Mouse (Mus musculus) CH12.LX (cell line): ENCODE data around the gene 4930562C15Rik. TPM values are rescaled to one million over a fixed set of nuclear protein-coding genes. Genes with fewer than 3 reads are reported as not detected.

Source experiments
- DNase-seq: peaks from one replicate; pipeline ENCODE4 v3.0.0-alpha.2; 2013; ENCODE audit errors: extremely low read depth
- H3K27ac ChIP-seq: 2 replicates; pipeline ENCODE4 v1.5.1; 2012; ENCODE audit warnings: low read depth, mild to moderate bottlenecking, control low read depth, moderate library complexity; ENCODE audit not compliant: insufficient read depth
- H3K27me3 ChIP-seq: replicated peaks from 2 replicates; pipeline ENCODE3; 2012; ENCODE audit warnings: inconsistent platforms
- H3K36me3 ChIP-seq, 2 experiments: replicated peaks in 1 of 2; 2 replicates each; pipeline versions ENCODE3 to v1.6.1; 2012; ENCODE audit warnings: inconsistent platforms in 1 of 2, low read length in 1 of 2, mild to moderate bottlenecking in 1 of 2, mixed read lengths in 1 of 2, moderate library complexity in 1 of 2; ENCODE audit not compliant: control insufficient read depth in 1 of 2, insufficient read depth in 1 of 2
- H3K4me1 ChIP-seq, 2 experiments: 2 replicates each; pipeline ENCODE4 v1.6.1; 2012; ENCODE audit warnings: inconsistent platforms in 1 of 2, moderate library complexity in 1 of 2; ENCODE audit not compliant: insufficient read depth in 2 of 2, control insufficient read depth in 1 of 2
- H3K4me2 ChIP-seq: 2 replicates; pipeline ENCODE4 v1.6.1; 2012; ENCODE audit warnings: low read depth, mild to moderate bottlenecking, control low read depth; ENCODE audit not compliant: poor library complexity, insufficient read depth, severe bottlenecking
- H3K4me3 ChIP-seq, 3 experiments: fragments of 150-350 bp in 1 of 3; sonication (generic) in 1 of 3; replicated peaks in 1 of 3; 2 replicates each; pipeline versions ENCODE3 to v1.5.1; 2011 to 2012; ENCODE audit warnings: low read depth in 2 of 3, low read length in 2 of 3, mild to moderate bottlenecking in 2 of 3, moderate library complexity in 2 of 3, control low read depth in 1 of 3, improper control_type of control experiment in 1 of 3, inconsistent platforms in 1 of 3, mixed read lengths in 1 of 3; ENCODE audit not compliant: poor library complexity in 1 of 3
- H3K79me2 ChIP-seq: replicated peaks from 2 replicates; pipeline ENCODE4 v1.6.1; 2012; ENCODE audit warnings: mild to moderate bottlenecking, moderate library complexity; ENCODE audit not compliant: control insufficient read depth, poor library complexity, insufficient read depth, severe bottlenecking; ENCODE audit errors: extremely low read depth
- H3K9ac ChIP-seq: 2 replicates; pipeline ENCODE4 v1.6.1; 2012; ENCODE audit warnings: low read depth, mild to moderate bottlenecking, control low read depth, moderate library complexity; ENCODE audit not compliant: insufficient read depth
- H3K9me3 ChIP-seq: replicated peaks from 2 replicates; pipeline ENCODE3; 2012; ENCODE audit warnings: low read length, inconsistent platforms, mixed read lengths
- BHLHE40 ChIP-seq: IDR thresholded peaks from 2 replicates; pipeline ENCODE4 v1.6.1; 2011; ENCODE audit warnings: mild to moderate bottlenecking, low read depth, low read length, improper control_type of control experiment
- CHD1 ChIP-seq: IDR thresholded peaks from 2 replicates; pipeline ENCODE4 v1.6.1; 2012; ENCODE audit warnings: low read depth, low read length, improper control_type of control experiment, inconsistent platforms
- CHD2 ChIP-seq: IDR thresholded peaks from 2 replicates; pipeline ENCODE4 v1.6.1; 2011; ENCODE audit warnings: low read length, improper control_type of control experiment
- CTCF ChIP-seq, 2 experiments: IDR thresholded peaks in 1 of 2; conservative IDR thresholded peaks in 1 of 2; 2 replicates each; pipeline ENCODE4 v1.5.1; 2011 to 2012; ENCODE audit warnings: low read depth in 2 of 2, low read length in 2 of 2, improper control_type of control experiment in 1 of 2, inconsistent platforms in 1 of 2, mild to moderate bottlenecking in 1 of 2, moderate library complexity in 1 of 2
- E2F4 ChIP-seq: IDR thresholded peaks from 2 replicates; pipeline ENCODE4 v1.6.1; 2011; ENCODE audit warnings: low read depth, low read length, improper control_type of control experiment; ENCODE audit not compliant: insufficient replicate concordance
- ELF1 ChIP-seq: IDR thresholded peaks from 2 replicates; pipeline ENCODE4 v1.6.1; 2014; ENCODE audit warnings: low read depth, mild to moderate bottlenecking, inconsistent platforms, low read length, improper control_type of control experiment
- EP300 ChIP-seq: IDR thresholded peaks from 2 replicates; pipeline ENCODE4 v1.6.1; 2011; ENCODE audit warnings: low read length, improper control_type of control experiment
- ETS1 ChIP-seq: conservative IDR thresholded peaks from 2 replicates; pipeline ENCODE4 v1.6.1; 2012; ENCODE audit warnings: low read depth, mild to moderate bottlenecking, inconsistent platforms, low read length, improper control_type of control experiment, moderate library complexity
- GABPA ChIP-seq: IDR thresholded peaks from 2 replicates; pipeline ENCODE4 v1.6.1; 2012; ENCODE audit warnings: low read depth, low read length, improper control_type of control experiment, inconsistent platforms; ENCODE audit not compliant: insufficient replicate concordance
- HCFC1 ChIP-seq: IDR thresholded peaks from 2 replicates; pipeline ENCODE4 v1.6.1; 2012; ENCODE audit warnings: low read depth, mild to moderate bottlenecking, inconsistent platforms, low read length, improper control_type of control experiment
- IRF4 ChIP-seq: IDR thresholded peaks from 2 replicates; pipeline ENCODE4 v1.6.1; 2014; ENCODE audit warnings: low read depth, mild to moderate bottlenecking, inconsistent platforms, low read length, improper control_type of control experiment
- JUN ChIP-seq: IDR thresholded peaks from 2 replicates; pipeline ENCODE4 v1.6.1; 2011; ENCODE audit warnings: low read depth, mild to moderate bottlenecking, low read length, improper control_type of control experiment, moderate library complexity; ENCODE audit not compliant: insufficient read depth
- JUND ChIP-seq: conservative IDR thresholded peaks from 2 replicates; pipeline ENCODE4 v1.6.1; 2011; ENCODE audit warnings: low read depth, low read length, improper control_type of control experiment
- KAT2A ChIP-seq: IDR thresholded peaks from 2 replicates; pipeline ENCODE4 v1.6.1; 2012; ENCODE audit warnings: low read length, improper control_type of control experiment, inconsistent platforms; ENCODE audit not compliant: insufficient replicate concordance
- MAFK ChIP-seq: IDR thresholded peaks from 2 replicates; pipeline ENCODE4 v1.6.1; 2011; ENCODE audit warnings: low read length, improper control_type of control experiment; ENCODE audit not compliant: insufficient replicate concordance
- MAX ChIP-seq: IDR thresholded peaks from 2 replicates; pipeline ENCODE4 v1.6.1; 2011; ENCODE audit warnings: low read length, improper control_type of control experiment
- MAZ ChIP-seq: IDR thresholded peaks from 2 replicates; pipeline ENCODE4 v1.6.1; 2012; ENCODE audit warnings: low read depth, mild to moderate bottlenecking, inconsistent platforms, low read length, improper control_type of control experiment, moderate library complexity
- MEF2A ChIP-seq: IDR thresholded peaks from 2 replicates; pipeline ENCODE4 v1.6.1; 2014; ENCODE audit warnings: low read depth, mild to moderate bottlenecking, inconsistent platforms, low read length, improper control_type of control experiment, borderline replicate concordance
- MXI1 ChIP-seq: IDR thresholded peaks from 2 replicates; pipeline ENCODE4 v1.6.1; 2011; ENCODE audit warnings: mild to moderate bottlenecking, low read depth, low read length, improper control_type of control experiment
- MYC ChIP-seq: IDR thresholded peaks from 2 replicates; pipeline ENCODE4 v1.6.1; 2011; ENCODE audit warnings: low read depth, mild to moderate bottlenecking, improper control_type of control experiment, low read length
- NELFE ChIP-seq: IDR thresholded peaks from 2 replicates; pipeline ENCODE4 v1.6.1; 2011; ENCODE audit warnings: low read depth, low read length, improper control_type of control experiment
- NRF1 ChIP-seq: IDR thresholded peaks from 2 replicates; pipeline ENCODE4 v1.6.1; 2014; ENCODE audit warnings: low read depth, mild to moderate bottlenecking, inconsistent platforms, low read length, improper control_type of control experiment, moderate library complexity
- PAX5 ChIP-seq: IDR thresholded peaks from 2 replicates; pipeline ENCODE4 v1.6.1; 2012; ENCODE audit warnings: low read length, inconsistent platforms, mixed read lengths
- POLR2A ChIP-seq: IDR thresholded peaks from 2 replicates; pipeline ENCODE4 v1.6.1; 2011; ENCODE audit warnings: low read depth, mild to moderate bottlenecking, improper control_type of control experiment, low read length
- POLR2AphosphoS2 ChIP-seq: IDR thresholded peaks from 2 replicates; pipeline ENCODE4 v1.6.1; 2011; ENCODE audit warnings: low read depth, low read length, improper control_type of control experiment
- RAD21 ChIP-seq: IDR thresholded peaks from 2 replicates; pipeline ENCODE4 v1.6.1; 2011; ENCODE audit warnings: low read depth, mild to moderate bottlenecking, low read length, improper control_type of control experiment, moderate library complexity
- RCOR1 ChIP-seq: conservative IDR thresholded peaks from 2 replicates; pipeline ENCODE4 v1.6.1; 2012; ENCODE audit warnings: low read depth, mild to moderate bottlenecking, inconsistent platforms, low read length, improper control_type of control experiment
- SIN3A ChIP-seq: IDR thresholded peaks from 2 replicates; pipeline ENCODE4 v1.6.1; 2012; ENCODE audit warnings: low read length, improper control_type of control experiment, inconsistent platforms
- SMC3 ChIP-seq: IDR thresholded peaks from 2 replicates; pipeline ENCODE4 v1.6.1; 2011; ENCODE audit warnings: low read depth, low read length, improper control_type of control experiment
- TBP ChIP-seq: conservative IDR thresholded peaks from 2 replicates; pipeline ENCODE4 v1.6.1; 2011; ENCODE audit warnings: low read depth, low read length, improper control_type of control experiment
- TCF12 ChIP-seq: IDR thresholded peaks from 2 replicates; pipeline ENCODE4 v1.6.1; 2014; ENCODE audit warnings: low read depth, mild to moderate bottlenecking, inconsistent platforms, low read length, improper control_type of control experiment
- UBTF ChIP-seq: IDR thresholded peaks from 2 replicates; pipeline ENCODE4 v1.6.1; 2012; ENCODE audit warnings: low read depth, mild to moderate bottlenecking, inconsistent platforms, low read length, improper control_type of control experiment, moderate library complexity
- USF1 ChIP-seq: IDR thresholded peaks from 2 replicates; pipeline ENCODE4 v1.6.1; 2014; ENCODE audit warnings: low read depth, mild to moderate bottlenecking, inconsistent platforms, low read length, improper control_type of control experiment
- USF2 ChIP-seq: conservative IDR thresholded peaks from 2 replicates; pipeline ENCODE4 v1.6.1; 2011; ENCODE audit warnings: low read depth, low read length, improper control_type of control experiment
- ZC3H11A ChIP-seq: IDR thresholded peaks from 2 replicates; pipeline ENCODE4 v1.6.1; 2012; ENCODE audit warnings: low read depth, mild to moderate bottlenecking, inconsistent platforms, low read length, improper control_type of control experiment
- ZKSCAN1 ChIP-seq: IDR thresholded peaks from 2 replicates; pipeline ENCODE4 v1.6.1; 2012; ENCODE audit warnings: low read depth, inconsistent platforms, low read length, improper control_type of control experiment, borderline replicate concordance
- ZMIZ1 ChIP-seq: IDR thresholded peaks from 2 replicates; pipeline ENCODE4 v1.6.1; 2012; ENCODE audit warnings: low read depth, mild to moderate bottlenecking, inconsistent platforms, low read length, improper control_type of control experiment
- ZNF384 ChIP-seq: IDR thresholded peaks from 2 replicates; pipeline ENCODE4 v1.6.1; 2012; ENCODE audit warnings: low read depth, low read length, improper control_type of control experiment, inconsistent platforms
- dilution Hi-C: fragments of 300-500 bp; cut with MboI; formaldehyde crosslinking; loops from 2 replicates; pipeline ENCODE4 v1.14.3; 2020; ENCODE audit warnings: low sequenced_read_pairs; ENCODE audit not compliant: extremely low pct_unique_long_range_greater_than_20kb, extremely low pct_ligation_motif_present
- in situ Hi-C: fragments of 300-500 bp; cut with MboI; formaldehyde crosslinking; loops from 3 replicates; pipeline ENCODE4 v1.14.3; 2019; ENCODE audit warnings: low sequenced_read_pairs, low pct_ligation_motif_present, low pct_unique_long_range_greater_than_20kb, mixed read lengths
- polyA plus RNA-seq: library from polyadenylated mRNA; unstranded; fragments of >175 nt; gene quantifications from 2 replicates; pipeline ENCODE4 v1.2.1, GENCODE M21; 2012; ENCODE audit warnings: low read depth; ENCODE audit not compliant: insufficient read length
- total RNA-seq, 2 experiments: library from RNA; depleted of rRNA; stranded (reverse); fragments of 300-350 nt in 1 of 2; fragments of >200 nt in 1 of 2; gene quantifications; 2 replicates each; pipeline ENCODE4 v1.2.3; 2012 to 2014

The 4930562C15Rik gene
- total and polyA plus RNA-seq, 3 experiments: 0.13 to 0.80 (median 0.20) TPM

DNA sequence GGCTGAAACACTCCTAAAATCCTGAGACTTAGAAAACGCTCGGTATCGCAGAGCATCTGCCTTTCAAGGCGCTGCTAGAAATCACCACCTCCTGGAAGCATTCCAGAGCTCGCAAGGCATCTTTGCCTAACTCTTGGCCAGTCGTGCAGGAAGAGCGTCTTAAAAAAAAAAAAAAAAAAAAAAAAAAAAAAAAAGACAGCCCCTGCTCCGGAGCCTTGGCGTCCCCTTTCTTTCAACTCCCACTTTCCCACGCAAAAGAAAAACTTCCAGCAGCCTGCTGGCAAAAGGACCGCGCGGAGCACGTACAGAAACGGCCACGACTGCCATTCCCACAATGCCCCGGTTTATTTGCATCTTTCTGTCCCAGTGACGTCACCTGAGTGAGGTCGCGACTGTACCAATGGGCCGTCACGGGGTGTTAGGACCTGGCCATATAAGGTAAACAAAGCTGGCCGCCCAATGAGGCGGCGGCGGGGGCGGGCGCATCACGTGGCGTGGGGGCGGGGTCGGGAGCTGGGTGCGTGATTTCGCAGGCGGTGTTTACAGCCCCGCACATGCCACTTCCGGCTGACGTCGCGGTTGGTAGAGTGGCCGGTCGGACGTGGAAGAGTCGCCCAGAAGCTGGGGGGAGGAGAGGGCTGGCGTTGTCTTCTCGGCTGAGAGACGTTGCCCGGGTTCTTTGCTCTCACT lies 45.1 kb downstream of the 4930562C15Rik start, which contains the start of gene Ubald1:
Gene Ubald1 (minus strand): TSS at position 180 of the 690 bp plus-strand sequence.
- DNase-seq: peak; percentile 100
- Histone ChIP-seq H3K27ac (peak within 1 kb of the TSS; percentile 76), H3K79me2 (peaks cover 20% of the 10 kb centered on the region), H3K9ac (peak within 1 kb of the TSS; percentile 89), H3K4me1 (peaks cover 17 to 32% of the 10 kb centered on the region in 2 experiments), H3K4me2 (peak within 1 kb of the TSS; percentile 89), H3K9me3 (no peaks in the 10 kb centered on the region), H3K36me3 (peaks cover 12 to 28% of the 10 kb centered on the region in 2 experiments), H3K4me3 (peak within 1 kb of the TSS; percentile 72 to 86 (median 83)), H3K27me3 (no peaks in the 10 kb centered on the region)
- TF ChIP-seq KAT2A: peak; percentile 74; the same call in 1 of the 2 replicates
- TF ChIP-seq SIN3A: peak; percentile 94
- no peak; the same call in 1 of the 2 replicates for TF ChIP-seq MAFK
- TF ChIP-seq POLR2A: peak; percentile 95
- TF ChIP-seq GABPA: no peak
- peak; percentile 82 for TF ChIP-seq HCFC1
- TF ChIP-seq RAD21: no peak
- TF ChIP-seq ETS1: peak; percentile 47
- TF ChIP-seq ELF1: peak; percentile 76
- peak; percentile 73 for TF ChIP-seq MYC
- TF ChIP-seq JUND: peak; percentile 49
- no peak for TF ChIP-seq ZC3H11A
- TF ChIP-seq E2F4: no peak
- peak; percentile 34; the same call in 1 of the 2 replicates for TF ChIP-seq EP300
- TF ChIP-seq MAZ: peak; percentile 73
- peak; percentile 88 for TF ChIP-seq MAX
- TF ChIP-seq POLR2AphosphoS2: peak; percentile 95
- peak; percentile 77; the same call in 1 of the 2 replicates for TF ChIP-seq RCOR1
- TF ChIP-seq TBP: peak; percentile 93
- peak; percentile 77 for TF ChIP-seq MXI1
- TF ChIP-seq CHD1: no peak; the same call in 1 of the 2 replicates
- no peak for TF ChIP-seq SMC3
- peak; percentile 93 for TF ChIP-seq ZMIZ1
- peak; percentile 48 for TF ChIP-seq NRF1
- TF ChIP-seq NELFE: peak; percentile 96
- TF ChIP-seq USF1: peak; percentile 88
- no peak for TF ChIP-seq PAX5
- no peak for TF ChIP-seq CTCF (conservative IDR thresholded peaks at IDR 0.05 in 1 of 2, IDR thresholded peaks at IDR 0.05 in 1 of 2; ENCODE audit: low read depth in 2 of 2, low read length in 2 of 2)
- TF ChIP-seq USF2: peak; percentile 37; the same call in 1 of the 2 replicates
- TF ChIP-seq ZNF384: peak; percentile 98
- peak; percentile 70 for TF ChIP-seq IRF4
- TF ChIP-seq UBTF: no peak
- TF ChIP-seq BHLHE40: peak; percentile 98
- peak; percentile 60; the same call in 1 of the 2 replicates for TF ChIP-seq JUN
- TF ChIP-seq ZKSCAN1: no peak
- peak; percentile 90 for TF ChIP-seq TCF12
- peak; percentile 93 for TF ChIP-seq CHD2
- TF ChIP-seq MEF2A: peak; percentile 63; the same call in 1 of the 2 replicates
- dilution Hi-C loops (no loop called here), in situ Hi-C loops (no loop called here)
